Mouse (Mus musculus): ENCODE results near the gene Fanca. TPM values are rescaled to one million over a fixed set of nuclear protein-coding genes. Genes with fewer than 3 reads are reported as not detected.

Fanca gene
- polyA plus RNA-seq (2017; shearing (Covaris generic)), result 1 to 10 TPM; 5.9 to 7.9 TPM

DNA sequence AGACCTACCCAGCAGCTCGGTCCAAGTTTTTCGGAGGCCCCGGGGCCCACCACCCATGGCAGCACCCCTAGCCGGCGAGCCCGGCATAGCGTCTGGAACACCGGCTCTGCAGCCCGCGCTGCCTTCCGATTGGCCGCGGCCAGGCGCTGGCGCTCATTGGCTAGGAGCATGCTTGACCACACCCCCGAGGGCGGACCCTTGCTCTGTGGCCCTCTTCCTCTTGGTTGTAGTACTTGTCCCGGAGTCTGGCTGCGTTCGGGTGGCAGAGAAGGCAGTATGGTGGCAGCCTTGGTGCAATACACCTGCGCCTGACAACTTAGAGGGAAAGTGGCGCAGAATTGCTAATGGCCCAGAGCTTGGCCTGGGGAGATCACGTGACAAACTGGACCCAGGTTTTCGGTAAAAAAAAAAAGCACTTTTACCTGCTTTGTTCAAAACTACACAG, at the start of gene Fanca:
TSS of gene Fanca (minus strand) at position 110 of the 445 bp plus-strand sequence.
- ATAC-seq, result peak; percentile 99

DNA sequence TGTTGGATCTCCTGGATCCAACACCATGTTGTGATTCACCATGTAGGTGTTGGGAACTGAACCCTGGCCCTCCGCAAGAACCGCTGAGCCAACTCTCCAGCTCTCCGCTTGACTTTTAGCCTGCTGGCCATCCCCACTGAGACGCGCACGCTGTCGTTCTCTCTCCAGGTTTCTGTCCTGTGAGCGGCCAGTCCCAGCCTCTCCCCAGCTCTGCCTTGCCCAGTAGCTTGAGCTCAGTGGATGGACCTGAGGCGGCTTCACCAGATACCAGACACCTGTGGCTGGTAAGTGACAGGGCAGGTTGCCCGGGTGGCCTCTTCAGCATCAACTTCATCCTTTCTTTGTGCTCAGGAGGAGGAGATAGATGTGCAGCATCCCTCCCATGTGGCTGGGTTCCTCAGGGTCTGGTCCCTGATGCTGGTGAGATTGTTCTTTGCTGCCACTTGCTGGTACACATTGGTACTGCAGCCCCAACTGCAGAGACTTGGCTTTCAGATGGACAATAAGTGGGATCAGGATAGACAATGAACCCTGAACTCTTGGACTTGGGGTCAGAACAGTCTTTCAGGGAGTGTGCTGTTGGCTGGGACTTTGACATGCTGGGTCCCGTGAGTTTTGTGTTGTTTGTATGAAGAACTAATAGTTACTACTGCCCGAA, 42.8 kb upstream of the Fanca start:
- peak; percentile 68 for ATAC-seq

DNA sequence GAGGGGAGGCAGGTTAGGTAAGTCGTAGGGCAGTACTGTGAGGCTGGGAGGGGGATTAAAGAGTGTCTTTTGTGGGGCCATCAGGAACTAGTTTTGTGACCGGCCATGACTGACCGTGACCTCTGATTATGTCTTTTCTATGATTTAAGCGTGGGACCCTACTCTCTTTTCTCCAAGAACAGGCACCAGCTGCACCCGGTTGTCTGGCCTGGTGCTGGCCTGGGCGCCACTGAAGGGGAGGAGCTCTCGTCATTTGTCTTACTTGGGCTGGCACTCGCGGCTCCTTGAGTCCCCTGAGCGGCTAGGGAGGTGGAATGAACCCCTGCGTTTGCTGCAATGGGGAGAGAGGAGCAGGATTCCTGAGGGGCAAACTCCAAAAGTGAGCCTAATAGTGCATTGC, 34.8 kb upstream of the Fanca start:
- no peak for ATAC-seq

DNA sequence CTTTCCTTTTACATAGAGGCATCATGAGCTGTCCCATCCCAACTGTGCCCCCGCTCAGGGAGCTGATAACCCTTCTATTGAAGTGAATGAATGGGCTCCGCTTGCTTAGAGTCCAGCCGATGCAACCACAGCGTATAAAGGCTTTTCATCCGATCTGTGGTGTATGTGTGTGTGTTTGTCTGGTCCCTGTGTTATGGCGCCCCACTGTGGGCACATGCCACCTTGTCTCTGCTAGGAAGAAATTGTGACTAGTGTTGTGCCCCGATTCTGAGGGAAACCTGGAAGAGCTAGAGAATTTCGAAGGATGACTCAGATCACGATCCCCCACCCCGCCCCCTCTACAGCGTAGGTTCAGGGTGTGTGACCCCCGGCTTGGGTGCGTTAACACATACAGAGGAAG, 34.4 kb upstream of the Fanca start:
- ATAC-seq, result no peak

DNA sequence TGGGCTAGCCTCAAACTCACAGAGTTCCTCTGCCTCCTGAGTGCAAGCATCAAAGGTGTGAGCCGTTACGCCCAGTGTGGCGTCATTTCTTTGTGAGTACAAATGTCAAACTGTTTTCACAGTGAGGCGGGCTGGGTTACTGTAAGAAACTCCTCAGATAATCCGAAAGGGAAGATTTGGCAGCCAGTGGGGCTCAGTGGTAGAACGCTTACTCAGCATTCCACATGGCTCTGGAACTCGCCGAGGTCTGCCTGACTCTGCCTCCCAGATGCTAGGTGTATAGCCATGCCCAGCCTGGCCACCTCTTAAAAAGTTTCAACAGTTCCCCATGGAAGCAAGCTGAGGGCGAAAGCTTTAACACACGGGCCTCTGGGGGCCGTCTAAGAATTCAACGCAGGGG, 33.7 kb upstream of the Fanca start:
- ATAC-seq, result no peak

DNA sequence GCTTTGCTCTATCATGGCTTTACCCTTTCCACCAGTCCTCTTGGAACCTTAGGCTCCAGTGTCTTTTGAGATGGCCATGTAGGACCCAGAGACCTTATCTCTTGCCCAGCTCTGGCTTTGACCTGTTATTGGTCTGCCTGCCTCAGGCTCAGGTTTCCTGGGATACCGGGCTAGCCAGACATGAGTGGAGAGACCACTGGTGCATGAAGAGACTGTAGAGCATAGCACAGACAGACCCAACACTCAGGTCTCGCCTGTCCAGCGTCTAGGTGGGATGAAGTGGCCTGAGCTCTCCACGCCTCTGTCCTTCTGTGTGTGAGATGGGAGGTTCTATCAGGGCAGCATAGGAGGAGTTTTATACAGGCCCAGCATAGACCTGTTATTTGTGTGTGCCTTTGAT, 30.7 kb upstream of the Fanca start:
- no peak for ATAC-seq

DNA sequence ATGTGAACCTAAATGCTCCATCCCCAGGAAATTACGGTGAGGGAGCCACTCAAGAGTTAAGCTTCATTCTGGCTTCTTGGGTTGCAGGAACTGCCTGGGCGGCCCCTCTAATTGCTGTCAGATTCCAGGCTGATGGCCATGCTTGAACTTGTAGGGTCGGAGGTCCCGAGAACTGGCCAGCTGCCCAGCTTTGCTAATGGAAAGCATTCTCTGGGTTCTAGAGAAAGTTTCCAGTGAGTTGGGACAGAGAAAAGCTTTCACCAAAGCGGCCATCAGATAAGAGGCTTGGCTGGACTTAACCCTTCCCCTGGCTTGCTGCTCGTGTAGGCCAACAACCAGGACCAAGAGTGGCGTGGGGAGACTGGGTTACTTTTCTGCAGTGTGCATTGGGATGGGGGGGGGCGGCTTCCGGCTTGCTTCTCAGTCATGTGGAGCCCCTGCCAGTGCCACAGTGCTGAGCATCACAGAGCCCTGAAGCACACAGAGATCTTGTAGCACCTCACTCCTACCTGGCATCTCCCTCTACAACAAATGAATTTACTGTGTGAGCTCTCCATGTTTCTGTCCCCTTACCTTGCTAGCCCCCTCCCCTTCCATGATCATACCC, 30.0 kb upstream of the Fanca start:
- no peak for ATAC-seq

DNA sequence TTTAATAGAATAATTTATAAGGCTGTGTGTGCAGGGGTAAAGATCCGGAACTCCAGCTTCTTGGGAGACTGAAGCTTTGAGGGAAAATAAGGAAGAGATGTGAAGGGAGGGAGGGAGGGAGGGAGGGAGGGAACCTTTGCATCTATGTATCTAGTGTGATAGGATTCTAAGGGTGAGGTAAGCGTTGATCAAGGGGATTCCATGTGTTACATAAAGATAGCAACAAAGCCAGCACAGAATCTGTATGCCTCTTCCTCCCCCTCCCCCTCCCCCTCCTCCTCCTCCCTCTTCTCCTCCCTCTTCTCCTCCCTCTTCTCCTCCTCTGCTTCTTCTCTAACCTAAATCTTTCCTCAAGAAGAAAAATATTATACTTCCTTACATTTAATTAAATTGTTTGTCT, 28.9 kb upstream of the Fanca start:
- ATAC-seq, result no peak

DNA sequence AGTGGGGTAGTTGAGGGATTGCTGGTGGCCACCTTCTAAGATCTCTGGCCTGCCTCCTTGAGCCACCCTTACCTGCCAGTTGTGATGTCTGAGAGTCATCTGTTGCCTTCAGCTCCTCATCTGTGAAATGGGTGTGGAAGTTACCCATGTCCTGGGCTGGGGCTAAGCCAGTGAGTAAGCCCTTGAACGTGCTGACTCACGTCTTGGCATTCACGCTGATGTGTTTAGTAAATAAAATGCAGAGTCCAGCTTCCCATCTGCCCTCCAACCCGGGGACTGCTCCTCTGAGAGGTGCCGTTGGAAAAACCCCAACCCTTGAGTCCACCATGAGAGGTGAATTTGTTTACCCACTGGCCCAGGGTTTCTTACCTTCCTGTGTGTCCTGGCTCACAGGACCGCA, 27.5 kb upstream of the Fanca start:
- ATAC-seq, result no peak

DNA sequence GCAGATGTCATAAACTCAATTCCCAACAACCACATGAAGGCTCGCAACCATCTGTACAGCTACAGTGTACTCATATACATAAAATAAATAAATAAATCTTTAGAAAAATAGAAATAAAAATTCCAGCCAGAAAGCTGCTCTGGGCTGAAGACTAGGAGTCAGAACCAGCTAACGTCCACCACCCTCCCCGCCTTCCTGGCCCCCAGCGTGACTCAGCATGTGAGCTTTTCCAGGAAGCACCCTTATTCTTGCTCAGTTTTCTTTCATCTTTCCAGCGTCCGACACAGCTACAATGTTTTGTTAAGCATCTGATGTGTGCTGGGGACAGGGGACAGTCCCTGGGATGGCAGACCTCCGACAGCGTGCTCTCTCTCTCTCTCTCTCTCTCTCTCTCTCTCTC, 26.8 kb upstream of the Fanca start:
- ATAC-seq, result no peak

DNA sequence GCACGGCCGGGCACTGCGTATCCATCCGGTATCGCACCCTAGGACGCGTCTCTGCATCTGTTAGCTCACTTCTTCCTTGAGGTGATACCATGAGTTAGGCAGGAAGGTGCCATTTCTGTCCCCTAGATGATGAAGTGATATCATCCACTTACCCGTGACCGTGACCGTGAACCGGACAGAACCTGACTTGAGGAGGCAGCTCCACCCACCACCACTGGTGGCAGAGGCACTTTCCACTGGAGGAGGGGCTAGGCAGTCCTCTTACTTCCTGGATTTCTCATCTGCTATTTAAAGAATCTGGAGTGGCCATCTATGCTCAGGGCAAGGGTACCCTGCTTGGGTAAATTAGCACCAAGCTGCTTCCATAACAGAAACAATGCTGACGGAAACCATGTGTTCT, 25.0 kb upstream of the Fanca start:
- no peak for ATAC-seq

DNA sequence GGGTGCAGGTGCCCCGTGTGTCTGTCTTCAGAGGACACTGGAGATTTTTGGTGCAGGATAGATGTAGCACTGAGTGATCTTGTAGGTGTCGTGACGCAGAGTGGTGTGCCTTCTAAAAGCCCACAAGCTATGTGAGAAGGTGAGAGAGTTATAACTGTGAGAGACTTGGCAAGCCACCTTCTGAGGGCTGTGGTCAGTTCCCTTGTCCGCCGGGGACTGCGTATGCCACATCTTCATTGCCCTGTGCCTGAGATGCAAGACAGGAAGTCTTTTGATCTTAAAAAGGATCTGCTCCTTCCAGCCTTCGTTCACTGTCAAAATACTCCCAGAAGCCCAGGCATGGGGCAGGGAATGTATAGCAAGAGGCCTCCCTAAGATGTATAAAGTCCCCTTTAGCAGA, 24.5 kb upstream of the Fanca start:
- no peak for ATAC-seq

DNA sequence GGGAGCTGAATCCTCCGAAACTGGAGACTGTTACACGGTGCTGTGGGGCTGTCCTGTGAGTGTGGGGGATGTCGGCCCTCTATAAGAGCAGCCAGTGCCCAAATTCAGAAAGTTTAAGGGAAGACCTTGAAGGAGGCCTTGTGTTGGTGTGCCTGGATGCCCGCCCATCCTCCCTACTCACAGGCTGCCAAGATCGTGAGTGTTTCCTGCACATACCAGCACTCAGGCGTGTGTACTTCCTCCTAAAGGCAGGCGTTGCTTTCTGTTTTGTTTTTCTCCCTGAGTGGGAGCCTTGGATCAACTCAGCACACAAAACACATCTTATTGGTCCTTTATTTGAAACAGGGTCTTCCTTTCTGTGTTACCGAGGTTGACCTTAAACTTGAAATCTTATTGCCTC, 23.9 kb upstream of the Fanca start:
- ATAC-seq, result no peak

DNA sequence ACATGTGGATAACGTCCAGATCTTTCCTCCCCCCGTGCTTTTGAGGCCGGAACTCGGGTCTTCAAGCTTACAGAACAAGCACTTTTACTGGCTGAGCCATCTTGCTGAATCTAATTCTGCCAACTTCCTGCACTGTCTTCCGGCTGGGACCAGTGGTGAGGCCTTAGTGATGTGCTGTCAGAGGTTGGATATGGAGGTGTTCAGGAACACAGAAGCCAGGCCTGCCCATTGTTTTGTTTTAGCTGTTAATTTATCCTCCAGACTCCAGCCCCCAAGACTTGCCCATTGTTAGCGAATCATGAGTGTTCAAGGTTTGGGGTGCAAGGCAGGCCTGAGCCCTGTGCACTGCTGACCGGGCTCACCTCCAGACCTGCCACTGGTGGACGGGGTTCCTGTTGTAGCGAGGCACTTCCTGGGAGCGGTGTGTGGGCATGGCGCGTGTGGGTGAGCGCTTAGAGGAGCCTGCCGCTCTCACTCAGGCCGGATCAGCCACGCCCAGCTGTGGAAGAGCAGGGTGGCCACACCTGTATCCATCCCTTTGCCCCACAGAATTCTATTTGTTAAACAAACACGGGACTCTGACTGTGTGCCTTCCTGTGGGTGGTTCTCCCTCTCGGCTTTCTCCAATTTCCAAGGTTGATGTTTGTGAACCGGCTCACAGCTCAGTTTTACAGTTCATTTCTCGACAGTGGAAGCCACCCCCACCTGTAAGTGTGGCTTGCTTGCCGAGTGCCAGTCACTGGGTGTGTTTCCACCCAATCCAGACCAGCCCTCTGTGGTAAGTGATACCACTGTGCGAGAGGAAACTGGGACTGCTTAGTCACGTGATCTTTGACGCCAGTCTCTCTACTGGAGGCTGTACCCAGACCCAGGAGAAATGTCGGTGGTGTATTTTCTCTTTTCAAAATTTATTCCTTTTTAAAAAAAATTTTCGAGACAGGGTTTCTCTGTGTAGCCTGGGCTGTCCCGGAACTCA, 23.0 kb upstream of the Fanca start:
- peak; percentile 45 for ATAC-seq

DNA sequence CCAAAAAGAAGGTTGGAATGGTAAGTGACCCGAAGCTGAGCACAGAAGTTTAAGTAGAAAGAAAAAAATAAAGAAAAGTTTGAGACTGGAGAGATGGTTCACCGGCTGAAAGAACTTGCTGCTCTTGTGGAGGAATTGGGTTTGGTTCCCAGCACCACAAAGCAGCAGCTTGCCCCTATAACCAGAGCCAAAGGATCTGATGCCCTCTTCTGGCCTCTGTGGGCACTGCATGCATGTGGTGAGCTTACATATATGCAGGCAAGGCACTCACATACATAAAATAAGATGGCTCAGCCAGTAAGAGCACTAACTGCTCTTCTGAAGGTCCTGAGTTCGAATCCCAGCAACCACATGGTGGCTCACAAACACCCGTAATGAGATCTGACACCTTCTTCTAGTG, 21.7 kb upstream of the Fanca start:
- ATAC-seq, result no peak

DNA sequence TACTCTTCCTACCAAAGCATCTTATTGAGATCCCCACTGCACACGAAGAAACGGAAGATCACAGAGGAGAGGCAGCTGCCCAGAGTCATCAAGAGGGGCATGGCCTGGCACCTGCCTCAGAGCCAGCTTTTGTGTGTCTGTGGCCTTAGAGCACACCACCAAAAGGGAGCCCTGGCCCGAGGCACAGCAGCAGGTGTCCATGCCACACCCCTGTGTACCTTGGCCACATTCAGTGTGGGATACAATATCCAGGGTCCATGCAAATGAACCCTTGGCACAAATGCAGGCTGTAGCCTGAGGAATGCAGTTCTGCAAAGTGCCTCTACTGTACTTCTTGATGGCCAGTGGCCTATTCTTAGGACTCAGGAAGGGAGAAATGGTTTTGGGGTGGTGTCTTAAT, 19.1 kb upstream of the Fanca start:
- ATAC-seq, result no peak

DNA sequence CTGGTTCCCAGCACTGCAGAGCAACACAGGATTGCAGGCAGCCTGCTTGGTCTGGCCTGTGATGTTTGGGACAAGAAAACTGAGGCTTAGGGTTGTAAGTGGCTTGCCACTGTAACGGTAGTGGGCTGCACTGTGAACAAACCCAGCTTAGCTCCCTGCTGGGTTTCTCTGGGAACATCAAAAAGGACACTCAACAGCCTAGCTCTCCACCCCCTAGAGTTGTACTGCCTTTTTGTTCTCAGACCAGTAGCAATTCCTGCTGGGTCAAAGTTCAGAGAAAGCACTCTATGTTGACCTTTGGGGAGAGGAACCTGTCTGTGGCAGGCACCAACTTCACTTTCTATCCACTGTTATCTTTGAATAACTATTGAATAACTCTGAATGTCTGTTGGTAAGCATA, 16.1 kb upstream of the Fanca start:
- no peak for ATAC-seq

DNA sequence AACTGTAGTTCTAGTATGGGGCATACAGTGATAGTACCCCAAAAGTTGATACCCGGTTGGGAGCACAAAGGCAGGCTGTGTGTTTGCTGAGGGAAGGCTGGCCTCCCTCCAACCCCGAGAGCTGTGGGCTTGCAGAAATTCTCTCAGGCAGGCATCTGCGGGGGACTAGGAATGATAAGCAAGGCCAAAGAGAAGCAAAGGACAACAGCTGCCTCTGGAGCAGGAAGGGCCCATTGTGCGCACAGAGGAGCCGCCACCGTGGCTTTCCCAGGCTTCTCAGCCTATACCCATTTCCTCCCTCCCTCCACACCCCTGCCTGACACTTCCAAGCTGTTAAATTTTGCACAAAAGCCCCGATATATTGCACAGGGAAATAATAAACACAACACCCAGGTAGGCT, 15.5 kb upstream of the Fanca start:
- no peak for ATAC-seq

DNA sequence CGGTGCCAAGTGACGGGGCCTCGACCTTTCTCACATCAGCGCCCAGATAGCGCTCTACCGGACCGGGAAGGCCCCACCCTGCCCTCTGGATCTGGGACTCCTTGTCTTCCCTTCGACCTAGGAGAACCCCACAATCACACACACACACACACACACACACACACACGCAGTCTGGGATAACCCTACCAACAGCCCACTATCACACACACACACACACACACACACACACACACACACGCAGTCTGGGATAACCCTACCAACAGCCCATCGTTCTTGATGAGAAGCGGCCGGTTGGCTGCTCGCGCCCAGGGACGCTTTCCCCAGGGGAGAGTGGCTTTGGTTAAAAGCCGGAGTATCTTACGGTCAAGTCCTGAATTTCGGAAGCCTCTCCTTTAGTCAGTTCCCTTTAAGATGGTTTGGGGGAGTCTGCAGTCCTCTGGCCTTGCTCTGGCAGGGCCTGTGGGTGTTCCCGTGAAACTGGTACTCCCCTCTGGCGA, 14.8 kb upstream of the Fanca start:
- ATAC-seq, result no peak

DNA sequence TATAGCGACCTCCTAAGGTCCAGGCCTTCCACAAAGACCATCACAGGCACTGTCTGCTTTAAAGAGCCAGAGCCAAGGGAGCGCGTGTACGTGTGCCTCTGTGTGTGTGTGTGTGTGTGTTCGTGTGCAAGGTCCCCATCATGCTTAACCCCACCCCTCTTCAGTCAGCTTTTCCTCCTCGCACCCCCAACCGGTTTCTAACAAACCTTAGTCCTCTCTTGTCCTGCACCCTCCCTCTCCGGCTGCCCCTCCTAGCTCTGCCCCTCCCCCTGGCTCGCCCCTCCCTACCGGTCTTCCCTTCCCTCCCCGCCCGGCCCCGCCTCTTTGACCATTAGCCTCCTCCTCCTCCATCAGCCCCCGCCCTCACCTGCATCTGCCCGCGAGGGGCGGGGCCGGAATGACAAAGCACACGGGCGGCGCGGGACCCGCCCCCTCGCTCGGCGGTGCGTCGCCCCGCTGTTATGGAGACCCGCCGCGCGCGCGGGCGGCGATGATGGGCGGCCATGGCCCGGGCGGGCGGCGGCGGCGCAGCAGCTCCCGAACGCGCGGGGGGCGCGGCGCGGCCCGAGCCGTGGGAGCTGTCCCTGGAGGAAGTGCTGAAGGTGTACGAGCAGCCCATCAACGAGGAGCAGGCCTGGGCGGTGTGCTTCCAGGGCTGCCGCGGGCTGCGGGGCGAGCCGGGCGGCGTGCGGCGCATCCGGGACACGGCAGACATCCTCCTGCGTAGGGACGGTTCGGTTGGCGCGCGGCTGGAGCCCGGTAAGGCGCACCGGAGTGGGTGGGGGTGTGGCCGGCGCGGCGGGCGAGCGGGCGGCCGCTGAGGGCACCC, 14.1 kb upstream of the Fanca start, which contains the start of gene Spire2:
TSS of gene Spire2 (plus strand) at position 452 of the 829 bp plus-strand sequence.
- peak; percentile 93 for ATAC-seq

DNA sequence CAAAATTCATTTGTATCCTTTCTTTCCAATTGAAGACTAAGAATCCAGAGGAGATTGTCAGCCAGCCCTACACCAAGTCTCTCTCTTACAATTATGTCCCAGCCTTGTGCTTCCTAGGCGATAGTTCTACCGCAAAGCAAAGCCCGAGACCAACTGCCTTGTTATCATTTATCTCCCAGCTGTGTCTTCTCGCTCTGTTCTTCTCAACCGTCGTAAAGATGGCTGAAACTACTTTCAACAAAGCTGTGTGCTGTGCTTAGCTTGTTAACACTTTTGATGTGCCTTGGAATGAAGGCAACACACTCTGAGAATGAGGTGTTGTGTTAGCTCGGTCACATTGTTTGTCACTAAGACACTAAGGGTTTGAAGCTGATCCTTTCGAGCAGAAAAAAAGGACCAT, 13.4 kb upstream of the Fanca start:
- ATAC-seq, result no peak

DNA sequence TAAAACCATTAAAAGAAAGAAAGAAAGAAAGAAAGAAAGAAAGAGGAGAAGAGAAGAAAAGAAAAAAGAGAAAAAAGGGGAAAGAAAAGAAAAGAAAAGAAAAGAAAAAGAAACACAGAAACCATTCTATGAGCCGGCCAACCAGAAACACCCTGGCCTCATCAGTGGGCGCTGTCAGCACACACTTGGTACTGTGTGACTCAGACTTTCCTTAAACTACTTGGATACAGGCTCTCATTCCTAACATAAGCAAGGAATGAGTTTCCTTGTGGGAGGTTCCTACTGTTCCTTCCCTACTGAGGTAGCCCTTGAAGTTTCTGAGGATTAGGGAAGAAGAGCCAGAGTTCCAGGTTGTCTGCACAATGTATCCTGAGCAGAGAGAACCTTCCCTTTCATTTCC, 12.9 kb upstream of the Fanca start:
- no peak for ATAC-seq
